Mouse (Mus musculus): ENCODE measurements around the gene Gsg1l. TPM values are rescaled to one million over a fixed set of nuclear protein-coding genes. Genes with fewer than 3 reads are reported as not detected.

Gsg1l gene
- polyA plus RNA-seq, 1 experiment from 2014 or later = 0.21 TPM

DNA sequence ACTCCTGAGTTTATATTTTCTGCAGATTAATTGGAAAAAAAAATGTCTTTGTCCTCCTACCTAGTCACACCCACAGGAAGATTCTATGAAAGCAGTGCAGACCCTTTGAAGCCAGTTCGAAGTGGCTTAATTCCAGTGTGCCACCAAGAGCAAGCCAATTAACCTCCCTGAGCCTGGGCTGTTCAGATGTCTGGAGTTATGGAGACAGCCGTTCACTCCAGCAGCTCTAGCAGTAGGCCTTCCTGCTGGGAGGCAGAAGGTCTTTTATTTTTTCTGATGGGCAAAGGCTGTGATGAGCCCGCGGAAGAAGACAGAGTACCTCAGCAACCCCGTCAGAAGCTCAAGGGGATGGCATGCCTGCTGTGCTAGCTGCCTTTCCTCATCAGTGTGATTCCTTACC is 127.2 kb downstream of the Gsg1l start:
- Histone ChIP-seq H3K4me2 (no peak overlapping the region), H3K4me3 (ENCODE audit: low read depth, low read length) (no peak overlapping the region), H3K9me3 (ENCODE audit: control insufficient read depth, low read length) (no peaks in the 10 kb centered on the region), H3K27ac (ENCODE audit: low read depth, low read length) (no peak overlapping the region), H3K36me3 (ENCODE audit: control insufficient read depth, insufficient read depth, low read length) (no peaks in the 10 kb centered on the region), H3K4me1 (replicated peaks; ENCODE audit: control insufficient read depth, insufficient read depth, low read length) (no peaks in the 10 kb centered on the region), H3K9ac (ENCODE audit: low read depth, low read length) (no peak overlapping the region), H3K27me3 (replicated peaks; ENCODE audit: control insufficient read depth, insufficient read depth, low read length) (0 out of 2 replicates have a peak, but pooled peaks cover 2% of the 10 kb centered on the region)
- DNase-seq (ENCODE audit: low spot score) (no peak), ATAC-seq (replicated peaks; ENCODE audit: low FRiP score) (no peak)
- WGBS = 75% methylated on average over 5 of the region's 5 CpGs

DNA sequence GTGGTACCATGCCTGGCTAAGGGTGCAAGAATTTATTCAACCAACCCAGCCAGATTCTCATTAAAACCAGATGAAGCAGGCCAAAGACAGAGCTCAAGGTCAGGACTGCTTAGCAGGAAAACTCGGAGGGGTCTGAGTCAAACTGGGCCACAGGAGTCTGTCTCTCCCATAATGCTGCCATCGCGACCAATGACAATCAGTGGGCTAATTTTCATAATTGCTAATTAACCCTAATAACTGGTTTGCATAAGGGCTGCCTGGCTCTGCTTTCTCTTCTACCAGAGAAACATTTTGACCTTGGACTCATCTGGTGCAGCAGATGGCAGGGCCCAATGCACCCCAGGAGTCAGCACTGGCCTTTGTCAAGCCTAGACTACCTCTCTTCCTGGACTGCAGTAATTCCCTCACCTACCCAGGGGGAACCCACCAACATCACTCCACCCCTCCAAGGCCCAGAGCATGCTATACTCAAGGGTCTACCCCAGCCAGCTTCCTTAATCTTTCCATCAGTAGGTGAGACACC is 127.8 kb downstream of the Gsg1l start:
- 80% methylated on average over 3 of the region's 3 CpGs for WGBS
- H3K9ac ChIP-seq (ENCODE audit: low read depth, low read length) = no peak overlapping the region
- no peak overlapping the region for H3K27ac ChIP-seq (ENCODE audit: low read depth, low read length)

DNA sequence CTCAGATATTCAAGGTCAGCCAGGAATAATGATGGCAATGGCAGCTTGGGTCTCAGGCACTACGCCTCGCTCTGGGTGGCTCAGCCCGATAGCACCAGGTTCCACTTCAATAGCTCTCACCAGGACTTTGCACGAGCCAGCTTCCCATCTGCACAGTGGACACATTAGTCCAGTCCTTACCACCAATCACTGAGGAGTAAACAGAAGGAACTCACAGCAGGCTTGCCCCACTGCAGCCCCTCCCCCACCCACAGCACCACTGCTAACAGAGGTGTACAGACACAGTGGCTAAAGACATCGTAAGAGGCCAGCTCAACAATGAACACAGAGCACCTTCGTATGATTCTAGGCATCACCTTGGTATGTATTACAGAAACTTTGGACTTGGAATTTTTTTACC is 128.4 kb downstream of the Gsg1l start:
- Histone ChIP-seq H3K9ac (ENCODE audit: low read depth, low read length) (no peak overlapping the region), H3K9me3 (ENCODE audit: control insufficient read depth, low read length) (no peaks in the 10 kb centered on the region), H3K4me3 (ENCODE audit: low read depth, low read length) (no peak overlapping the region), H3K4me1 (replicated peaks; ENCODE audit: control insufficient read depth, insufficient read depth, low read length) (no peaks in the 10 kb centered on the region), H3K27me3 (replicated peaks; ENCODE audit: control insufficient read depth, insufficient read depth, low read length) (0 out of 2 replicates have a peak, but pooled peaks cover 2% of the 10 kb centered on the region), H3K4me2 (no peak overlapping the region), H3K27ac (ENCODE audit: low read depth, low read length) (no peak overlapping the region), H3K36me3 (ENCODE audit: control insufficient read depth, insufficient read depth, low read length) (no peaks in the 10 kb centered on the region)
- ATAC-seq (replicated peaks; ENCODE audit: low FRiP score) (peak; percentile 58; the same call in 1 of the 2 replicates), DNase-seq (ENCODE audit: low spot score) (no peak)
- WGBS = 82% methylated on average over 6 of the region's 6 CpGs

More for the DNA sequence above, 127.8 kb downstream of the Gsg1l start:
- no peak overlapping the region for H3K4me3 ChIP-seq (ENCODE audit: low read depth, low read length)
- H3K4me1 ChIP-seq (replicated peaks; ENCODE audit: control insufficient read depth, insufficient read depth, low read length) = no peaks in the 10 kb centered on the region
- no peak overlapping the region for H3K4me2 ChIP-seq
- H3K27me3 ChIP-seq (replicated peaks; ENCODE audit: control insufficient read depth, insufficient read depth, low read length) = 0 out of 2 replicates have a peak, but pooled peaks cover 2% of the 10 kb centered on the region
- DNase-seq (ENCODE audit: low spot score) = no peak
- no peaks in the 10 kb centered on the region for H3K36me3 ChIP-seq (ENCODE audit: control insufficient read depth, insufficient read depth, low read length)
- no peaks in the 10 kb centered on the region for H3K9me3 ChIP-seq (ENCODE audit: control insufficient read depth, low read length)
- no peak for ATAC-seq (replicated peaks; ENCODE audit: low FRiP score)

DNA sequence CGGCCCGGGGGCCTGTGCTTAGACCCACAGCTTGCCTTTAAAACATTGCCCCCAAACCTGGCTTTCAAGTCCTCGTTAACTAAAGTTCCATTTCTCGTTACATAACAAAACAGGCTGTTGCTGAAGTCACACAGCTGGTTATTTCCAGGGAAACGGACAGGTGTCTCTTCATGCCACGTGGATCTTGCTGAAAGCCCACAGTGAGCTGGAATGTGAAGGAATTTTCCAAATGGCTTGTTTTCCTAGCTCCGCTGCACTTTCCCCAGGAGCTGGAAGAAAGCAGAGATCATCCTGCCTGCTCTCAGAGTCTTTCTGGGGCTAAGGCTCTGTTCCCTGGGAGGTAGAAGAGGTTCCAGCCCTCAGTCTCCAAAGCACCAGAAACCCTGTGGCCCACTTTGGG is 130.3 kb downstream of the Gsg1l start:
- 80% methylated on average over 7 of the region's 7 CpGs for WGBS
- Histone ChIP-seq H3K9me3 (ENCODE audit: control insufficient read depth, low read length) (no peaks in the 10 kb centered on the region), H3K27ac (ENCODE audit: low read depth, low read length) (no peak overlapping the region), H3K9ac (ENCODE audit: low read depth, low read length) (no peak overlapping the region), H3K4me1 (replicated peaks; ENCODE audit: control insufficient read depth, insufficient read depth, low read length) (no peaks in the 10 kb centered on the region), H3K4me3 (ENCODE audit: low read depth, low read length) (no peak overlapping the region), H3K36me3 (ENCODE audit: control insufficient read depth, insufficient read depth, low read length) (no peaks in the 10 kb centered on the region), H3K27me3 (replicated peaks; ENCODE audit: control insufficient read depth, insufficient read depth, low read length) (0 out of 2 replicates have a peak, but pooled peaks cover 2% of the 10 kb centered on the region), H3K4me2 (no peak overlapping the region)
- no peak for DNase-seq (ENCODE audit: low spot score)
- no peak for ATAC-seq (replicated peaks; ENCODE audit: low FRiP score)

DNA sequence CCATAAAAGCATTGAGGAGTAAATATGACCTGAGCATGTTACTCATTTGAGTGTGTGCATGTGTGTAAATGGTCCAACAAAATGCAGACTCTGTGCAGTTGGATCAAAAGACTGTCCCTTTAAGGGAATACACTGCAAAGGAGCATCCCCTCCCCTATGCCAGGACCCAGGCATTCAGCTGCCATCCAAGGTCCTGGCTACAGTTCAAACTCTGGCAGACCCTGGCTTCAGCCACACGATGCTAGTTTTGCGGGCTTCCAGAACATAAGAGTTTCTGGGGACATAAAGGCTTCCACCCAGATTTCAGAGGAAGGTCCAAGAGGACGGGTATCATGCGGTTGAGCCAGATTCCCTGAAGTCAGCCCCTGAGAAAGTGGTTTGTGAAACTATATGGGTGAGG is 133.2 kb downstream of the Gsg1l start:
- H3K4me3 ChIP-seq (ENCODE audit: low read depth, low read length) = no peak overlapping the region
- H3K9ac ChIP-seq (ENCODE audit: low read depth, low read length) = no peak overlapping the region
- no peak overlapping the region for H3K4me2 ChIP-seq
- H3K9me3 ChIP-seq (ENCODE audit: control insufficient read depth, low read length) = no peaks in the 10 kb centered on the region
- 79% methylated on average over 4 of the region's 4 CpGs for WGBS
- no peaks in the 10 kb centered on the region for H3K27me3 ChIP-seq (replicated peaks; ENCODE audit: control insufficient read depth, insufficient read depth, low read length)
- H3K36me3 ChIP-seq (ENCODE audit: control insufficient read depth, insufficient read depth, low read length) = no peaks in the 10 kb centered on the region
- H3K27ac ChIP-seq (ENCODE audit: low read depth, low read length) = no peak overlapping the region
- DNase-seq (ENCODE audit: low spot score) (no peak), ATAC-seq (replicated peaks; ENCODE audit: low FRiP score) (no peak)
- no peaks in the 10 kb centered on the region for H3K4me1 ChIP-seq (replicated peaks; ENCODE audit: control insufficient read depth, insufficient read depth, low read length)

DNA sequence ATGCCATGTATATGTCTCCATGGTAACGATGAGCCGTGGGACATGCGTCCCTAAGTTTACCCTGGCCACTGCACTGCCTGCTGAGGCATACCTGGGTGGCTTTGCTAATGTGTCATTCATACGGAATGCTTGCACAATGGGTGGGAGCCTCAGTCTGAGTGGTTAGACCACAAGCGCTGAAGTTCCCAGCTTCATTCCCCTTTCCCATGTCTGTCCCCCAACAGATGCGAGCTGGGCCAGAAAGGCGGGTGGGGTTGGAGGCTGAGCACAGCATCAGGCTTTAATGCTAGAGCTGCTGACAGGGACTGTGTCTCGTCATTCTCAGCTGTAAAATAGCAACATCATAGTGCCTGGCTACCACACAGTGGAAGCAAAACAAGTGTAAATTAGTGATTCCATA is 136.3 kb downstream of the Gsg1l start:
- Histone ChIP-seq H3K9ac (ENCODE audit: low read depth, low read length) (no peak overlapping the region), H3K4me3 (ENCODE audit: low read depth, low read length) (no peak overlapping the region), H3K27me3 (replicated peaks; ENCODE audit: control insufficient read depth, insufficient read depth, low read length) (no peaks in the 10 kb centered on the region), H3K27ac (ENCODE audit: low read depth, low read length) (no peak overlapping the region), H3K4me2 (no peak overlapping the region), H3K9me3 (ENCODE audit: control insufficient read depth, low read length) (no peaks in the 10 kb centered on the region), H3K36me3 (ENCODE audit: control insufficient read depth, insufficient read depth, low read length) (no peaks in the 10 kb centered on the region), H3K4me1 (replicated peaks; ENCODE audit: control insufficient read depth, insufficient read depth, low read length) (no peaks in the 10 kb centered on the region)
- 78% methylated on average over 8 of the region's 8 CpGs for WGBS
- DNase-seq (ENCODE audit: low spot score) = no peak
- no peak for ATAC-seq (replicated peaks; ENCODE audit: low FRiP score)

DNA sequence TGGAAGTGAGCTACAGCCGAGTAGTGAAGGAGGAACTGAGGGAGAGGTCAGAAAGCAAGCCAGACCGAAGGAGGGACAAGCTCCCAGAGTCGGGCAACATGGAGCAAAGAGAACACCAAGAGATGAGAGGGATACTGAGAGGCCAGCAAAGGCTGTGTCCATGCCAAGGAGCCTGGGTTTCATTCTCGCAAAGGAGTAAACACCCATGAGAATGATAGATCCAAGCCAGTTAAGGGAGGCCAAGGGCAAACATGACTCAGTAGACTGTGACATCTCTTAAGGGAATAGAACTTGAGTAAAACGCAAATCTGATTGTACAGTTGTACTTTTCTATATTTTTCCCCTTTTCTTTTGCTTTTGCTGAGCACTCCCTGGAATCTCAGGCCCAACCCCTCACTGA is 137.6 kb downstream of the Gsg1l start:
- ATAC-seq (replicated peaks; ENCODE audit: low FRiP score) (no peak), DNase-seq (ENCODE audit: low spot score) (no peak)
- no peak overlapping the region for H3K9ac ChIP-seq (ENCODE audit: low read depth, low read length)
- H3K9me3 ChIP-seq (ENCODE audit: control insufficient read depth, low read length) = no peaks in the 10 kb centered on the region
- 73% methylated on average over 5 of the region's 5 CpGs for WGBS
- no peaks in the 10 kb centered on the region for H3K27me3 ChIP-seq (replicated peaks; ENCODE audit: control insufficient read depth, insufficient read depth, low read length)
- H3K4me1 ChIP-seq (replicated peaks; ENCODE audit: control insufficient read depth, insufficient read depth, low read length) = no peaks in the 10 kb centered on the region
- no peaks in the 10 kb centered on the region for H3K36me3 ChIP-seq (ENCODE audit: control insufficient read depth, insufficient read depth, low read length)
- no peak overlapping the region for H3K27ac ChIP-seq (ENCODE audit: low read depth, low read length)
- no peak overlapping the region for H3K4me3 ChIP-seq (ENCODE audit: low read depth, low read length)
- no peak overlapping the region for H3K4me2 ChIP-seq

DNA sequence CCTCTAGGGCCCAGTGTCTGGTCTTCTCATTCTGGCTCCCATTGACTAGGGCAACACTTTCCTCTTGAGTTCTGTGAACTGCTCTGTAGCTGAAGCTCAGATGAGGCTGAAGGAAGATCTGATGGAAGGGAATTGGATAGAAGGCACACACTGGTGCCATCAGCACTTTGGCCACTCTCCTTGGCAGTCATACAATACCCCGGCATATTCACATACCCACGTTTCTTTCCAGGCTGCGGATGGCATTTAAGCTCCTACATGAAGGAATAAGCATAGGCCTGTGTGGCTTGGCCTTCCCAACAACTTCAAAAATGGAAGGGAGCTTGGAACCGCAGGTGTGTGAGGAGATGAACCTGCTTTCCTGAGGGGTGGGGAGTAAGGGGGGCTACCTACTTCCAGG is 138.7 kb downstream of the Gsg1l start:
- WGBS = 81% methylated on average over 4 of the region's 4 CpGs
- Histone ChIP-seq H3K9me3 (ENCODE audit: control insufficient read depth, low read length) (no peaks in the 10 kb centered on the region), H3K4me2 (no peak overlapping the region), H3K4me3 (ENCODE audit: low read depth, low read length) (no peak overlapping the region), H3K36me3 (ENCODE audit: control insufficient read depth, insufficient read depth, low read length) (no peaks in the 10 kb centered on the region), H3K27ac (ENCODE audit: low read depth, low read length) (no peak overlapping the region), H3K27me3 (replicated peaks; ENCODE audit: control insufficient read depth, insufficient read depth, low read length) (no peaks in the 10 kb centered on the region), H3K4me1 (replicated peaks; ENCODE audit: control insufficient read depth, insufficient read depth, low read length) (no peaks in the 10 kb centered on the region), H3K9ac (ENCODE audit: low read depth, low read length) (no peak overlapping the region)
- ATAC-seq (replicated peaks; ENCODE audit: low FRiP score) (no peak), DNase-seq (ENCODE audit: low spot score) (no peak)

DNA sequence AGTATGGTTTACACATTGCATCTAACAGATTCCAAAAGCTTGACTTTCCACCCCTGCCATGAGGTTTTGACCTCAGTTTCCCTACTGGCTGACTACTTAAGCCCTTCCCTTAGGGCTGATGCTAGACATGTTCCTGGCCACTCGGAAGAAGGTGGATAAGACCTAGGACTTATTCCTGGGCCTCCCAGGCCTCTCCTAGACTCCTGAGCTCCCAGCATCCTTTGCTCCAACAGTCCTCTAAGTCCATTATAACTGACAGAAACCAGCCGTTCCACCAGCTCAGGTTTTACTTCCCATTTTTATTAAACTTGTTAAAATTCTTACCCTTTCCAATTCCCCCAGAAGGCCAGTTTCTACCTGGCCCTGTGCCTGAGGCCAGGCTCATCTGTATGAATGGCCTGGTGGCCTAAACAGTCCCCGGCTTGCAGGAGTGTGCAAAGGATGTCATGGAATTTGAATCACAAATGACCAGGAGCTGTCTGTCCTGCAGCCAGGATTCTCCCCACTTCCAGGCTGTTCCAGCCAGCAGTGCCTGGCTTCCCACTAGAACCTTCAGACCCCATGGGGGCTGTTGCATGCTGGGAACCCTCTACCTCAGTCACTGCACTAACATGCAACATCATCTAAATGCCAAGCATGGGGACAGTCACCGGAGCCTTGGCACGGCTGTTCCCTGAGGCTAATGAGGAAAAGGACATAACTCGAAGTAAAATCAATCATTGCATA is 139.7 kb downstream of the Gsg1l start:
- Histone ChIP-seq H3K27me3 (replicated peaks; ENCODE audit: control insufficient read depth, insufficient read depth, low read length) (no peaks in the 10 kb centered on the region), H3K4me1 (replicated peaks; ENCODE audit: control insufficient read depth, insufficient read depth, low read length) (no peaks in the 10 kb centered on the region), H3K4me2 (no peak overlapping the region), H3K9me3 (ENCODE audit: control insufficient read depth, low read length) (no peaks in the 10 kb centered on the region), H3K4me3 (ENCODE audit: low read depth, low read length) (no peak overlapping the region), H3K36me3 (ENCODE audit: control insufficient read depth, insufficient read depth, low read length) (no peaks in the 10 kb centered on the region), H3K9ac (ENCODE audit: low read depth, low read length) (no peak overlapping the region), H3K27ac (ENCODE audit: low read depth, low read length) (no peak overlapping the region)
- no peak for DNase-seq (ENCODE audit: low spot score)
- ATAC-seq (replicated peaks; ENCODE audit: low FRiP score) = no peak
- WGBS = 74% methylated on average over 6 of the region's 6 CpGs
